Mouse (Mus musculus) intestine, embryonic 16.5 days (tissue): ENCODE measurements at regions not wholly inside any gene's neighbourhood (a gene's known extent, or its start where the extent isn't known, plus 50 kb on each side); places are given as distances from the start of the nearest gene placed in this dataset.

ENCODE experiments used
- ATAC-seq: fragments of 200-750 bp; cut with Nextera tagmentation; 2 replicates; pipeline ENCODE4 v1.8.0; 2017; ENCODE audit warnings: moderate TSS enrichment, moderate library complexity
- H3K27ac ChIP-seq: fragments of 300-500 bp; sonication (generic); 2 replicates; pipeline ENCODE4 v1.5.1; 2014; ENCODE audit warnings: mild to moderate bottlenecking, low read length
- H3K27me3 ChIP-seq: fragments of 300-500 bp; sonication (generic); replicated peaks from 2 replicates; pipeline ENCODE4 v1.6.1; 2014; ENCODE audit warnings: low read length, control low read depth, mixed read lengths; ENCODE audit not compliant: control insufficient read depth, insufficient read depth
- H3K36me3 ChIP-seq: fragments of 300-500 bp; sonication (generic); 2 replicates; pipeline ENCODE4 v1.6.1; 2014; ENCODE audit warnings: low read length, control low read depth; ENCODE audit not compliant: control insufficient read depth, insufficient read depth
- H3K4me1 ChIP-seq: fragments of 300-500 bp; sonication (generic); 2 replicates; pipeline ENCODE4 v1.6.1; 2014; ENCODE audit warnings: low read length, control low read depth, mixed read lengths; ENCODE audit not compliant: control insufficient read depth, insufficient read depth
- H3K4me2 ChIP-seq: fragments of 300-500 bp; sonication (generic); 2 replicates; pipeline ENCODE4 v1.6.1; 2014; ENCODE audit warnings: low read depth, low read length, control low read depth
- H3K4me3 ChIP-seq: fragments of 300-500 bp; sonication (generic); 2 replicates; pipeline ENCODE4 v1.5.1; 2014; ENCODE audit warnings: mild to moderate bottlenecking, low read length
- H3K9ac ChIP-seq: fragments of 300-500 bp; sonication (generic); 2 replicates; pipeline ENCODE4 v1.6.1; 2014; ENCODE audit warnings: low read depth, low read length
- H3K9me3 ChIP-seq: fragments of 300-500 bp; sonication (generic); 2 replicates; pipeline ENCODE4 v1.6.1; 2016; ENCODE audit warnings: low read length, control low read depth; ENCODE audit not compliant: control insufficient read depth
- WGBS: fragments of 180-500 bp; shearing (Covaris S2); extraction: QIAGEN DNeasy Blood & Tissue Kit; methylation state at CpG from one replicate; pipeline ENCODE4 v1.1.7; 2014; 5-methylcytosine and 5-hydroxymethylcytosine counted together

GRCm38 (mm10) chr12:106220071-106220470, 210.0 kb downstream of the Vrk1 start:
- H3K36me3 ChIP-seq = no peaks in the 10 kb centered on the region
- WGBS = 15% methylated on average over 3 of the region's 3 CpGs
- no peak overlapping the region for H3K9ac ChIP-seq
- H3K9me3 ChIP-seq = no peaks in the 10 kb centered on the region
- no peaks in the 10 kb centered on the region for H3K27me3 ChIP-seq
- H3K27ac ChIP-seq = no peak overlapping the region
- H3K4me2 ChIP-seq = no peak overlapping the region
- no peaks in the 10 kb centered on the region for H3K4me1 ChIP-seq
- ATAC-seq = no peak
- H3K4me3 ChIP-seq = no peak overlapping the region

GRCm38 (mm10) chr12:106226276-106226675, 216.2 kb downstream of the Vrk1 start:
- H3K27ac ChIP-seq = no peak overlapping the region
- no peak overlapping the region for H3K9ac ChIP-seq
- no peaks in the 10 kb centered on the region for H3K36me3 ChIP-seq
- H3K9me3 ChIP-seq = no peaks in the 10 kb centered on the region
- no peaks in the 10 kb centered on the region for H3K4me1 ChIP-seq
- 44% methylated on average over 7 of the region's 7 CpGs for WGBS
- no peak for ATAC-seq
- no peak overlapping the region for H3K4me3 ChIP-seq
- no peak overlapping the region for H3K4me2 ChIP-seq
- no peaks in the 10 kb centered on the region for H3K27me3 ChIP-seq

DNA sequence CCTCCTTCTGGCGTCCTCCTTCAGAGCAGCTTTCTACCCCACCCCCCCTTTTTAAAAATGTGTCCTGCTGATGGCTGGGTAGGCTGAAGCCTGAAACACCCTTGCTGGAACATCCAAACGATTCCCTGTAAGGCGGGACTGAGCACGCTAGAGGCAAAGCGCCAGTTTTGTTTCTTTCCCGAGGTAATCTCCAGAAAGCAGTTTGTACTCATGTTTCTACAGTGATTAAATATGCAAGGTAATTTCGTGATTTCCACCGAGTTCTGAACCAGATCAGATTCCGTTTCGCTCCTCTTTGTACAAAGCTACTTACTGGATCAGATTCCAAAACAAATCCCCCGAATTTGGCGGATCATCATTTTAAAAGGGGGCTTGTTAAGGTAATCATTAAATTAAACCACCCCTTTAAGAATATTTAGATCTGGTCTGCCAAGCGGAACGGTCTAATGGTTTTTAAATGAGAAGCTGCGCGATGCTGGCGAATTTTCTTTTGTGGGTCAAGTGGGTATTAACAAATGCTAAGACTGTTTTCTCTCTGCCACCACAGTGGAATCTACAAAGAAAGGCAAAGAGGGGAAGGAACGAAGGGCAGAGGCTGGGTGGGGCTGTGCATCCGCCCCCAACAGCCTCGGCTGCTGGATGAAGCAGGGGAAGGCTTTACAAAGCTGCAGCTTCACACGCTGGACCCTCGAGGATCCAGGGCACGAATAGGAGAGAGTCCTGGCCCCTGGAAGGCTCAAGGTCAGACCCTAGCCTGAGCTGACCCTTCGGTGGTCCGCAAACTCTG, 216.9 kb downstream of the Vrk1 start:
- no peak overlapping the region for H3K4me2 ChIP-seq
- WGBS = 25% methylated on average over 25 of the region's 25 CpGs

GRCm38 (mm10) chr12:106227563-106227840, 217.5 kb downstream of the Vrk1 start:
- Histone ChIP-seq H3K4me3 (no peak overlapping the region), H3K27me3 (no peaks in the 10 kb centered on the region), H3K9ac (no peak overlapping the region), H3K27ac (no peak overlapping the region), H3K9me3 (no peaks in the 10 kb centered on the region), H3K4me1 (no peaks in the 10 kb centered on the region), H3K4me2 (no peak overlapping the region), H3K36me3 (no peaks in the 10 kb centered on the region)
- no peak for ATAC-seq
- WGBS = 34% methylated on average over 8 of the region's 8 CpGs

More for the DNA sequence above, 216.9 kb downstream of the Vrk1 start:
- Histone ChIP-seq H3K27me3 (no peaks in the 10 kb centered on the region), H3K9me3 (no peaks in the 10 kb centered on the region), H3K4me3 (no peak overlapping the region), H3K9ac (no peak overlapping the region), H3K36me3 (no peaks in the 10 kb centered on the region), H3K4me1 (no peaks in the 10 kb centered on the region), H3K27ac (no peak overlapping the region)
- ATAC-seq = no peak

GRCm38 (mm10) chr12:106245178-106245840, 235.3 kb downstream of the Vrk1 start:
- 57% methylated on average over 10 of the region's 10 CpGs for WGBS
- H3K36me3 ChIP-seq = no peaks in the 10 kb centered on the region
- no peak overlapping the region for H3K9ac ChIP-seq
- H3K4me1 ChIP-seq = no peaks in the 10 kb centered on the region
- no peaks in the 10 kb centered on the region for H3K27me3 ChIP-seq
- no peak overlapping the region for H3K4me3 ChIP-seq
- no peaks in the 10 kb centered on the region for H3K9me3 ChIP-seq
- ATAC-seq = no peak
- H3K27ac ChIP-seq = no peak overlapping the region
- no peak overlapping the region for H3K4me2 ChIP-seq

- H3K9me3 ChIP-seq = no peaks in the 10 kb centered on the region
- ATAC-seq = no peak
- 85% methylated on average over 7 of the region's 7 CpGs for WGBS
These were observed 263.6 kb downstream of the Vrk1 start for GRCm38 (mm10) chr12:106273591-106273990.

DNA sequence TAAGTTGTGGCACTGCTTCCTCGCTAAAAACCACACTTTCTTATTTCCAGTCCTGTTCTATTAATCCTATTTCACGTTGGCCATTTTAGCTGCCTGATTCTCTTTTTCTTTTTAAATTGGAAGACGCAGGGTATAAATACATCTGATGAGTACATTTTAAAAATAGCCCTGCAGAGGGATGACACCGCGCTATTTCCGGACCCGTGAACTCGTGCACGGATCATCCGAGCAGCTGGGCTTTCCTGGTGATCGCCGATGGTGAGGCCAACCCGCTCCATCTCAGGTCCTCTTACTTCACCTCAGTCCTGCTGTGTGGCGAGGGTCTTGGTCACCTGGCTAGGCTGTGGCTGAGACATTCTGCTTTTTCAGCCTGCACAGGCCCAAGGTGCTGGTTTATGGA, 267.9 kb downstream of the Vrk1 start:
- no peak for ATAC-seq
- Histone ChIP-seq H3K27ac (no peak overlapping the region), H3K36me3 (no peaks in the 10 kb centered on the region), H3K4me3 (no peak overlapping the region), H3K9ac (no peak overlapping the region), H3K27me3 (no peaks in the 10 kb centered on the region), H3K4me1 (no peaks in the 10 kb centered on the region), H3K4me2 (no peak overlapping the region), H3K9me3 (no peaks in the 10 kb centered on the region)
- WGBS = 89% methylated on average over 14 of the region's 14 CpGs

More at GRCm38 (mm10) chr12:106273591-106273990, 263.6 kb downstream of the Vrk1 start:
- Histone ChIP-seq H3K4me1 (no peaks in the 10 kb centered on the region), H3K4me3 (no peak overlapping the region), H3K36me3 (no peaks in the 10 kb centered on the region), H3K9ac (no peak overlapping the region), H3K4me2 (no peak overlapping the region), H3K27ac (no peak overlapping the region), H3K27me3 (no peaks in the 10 kb centered on the region)

DNA sequence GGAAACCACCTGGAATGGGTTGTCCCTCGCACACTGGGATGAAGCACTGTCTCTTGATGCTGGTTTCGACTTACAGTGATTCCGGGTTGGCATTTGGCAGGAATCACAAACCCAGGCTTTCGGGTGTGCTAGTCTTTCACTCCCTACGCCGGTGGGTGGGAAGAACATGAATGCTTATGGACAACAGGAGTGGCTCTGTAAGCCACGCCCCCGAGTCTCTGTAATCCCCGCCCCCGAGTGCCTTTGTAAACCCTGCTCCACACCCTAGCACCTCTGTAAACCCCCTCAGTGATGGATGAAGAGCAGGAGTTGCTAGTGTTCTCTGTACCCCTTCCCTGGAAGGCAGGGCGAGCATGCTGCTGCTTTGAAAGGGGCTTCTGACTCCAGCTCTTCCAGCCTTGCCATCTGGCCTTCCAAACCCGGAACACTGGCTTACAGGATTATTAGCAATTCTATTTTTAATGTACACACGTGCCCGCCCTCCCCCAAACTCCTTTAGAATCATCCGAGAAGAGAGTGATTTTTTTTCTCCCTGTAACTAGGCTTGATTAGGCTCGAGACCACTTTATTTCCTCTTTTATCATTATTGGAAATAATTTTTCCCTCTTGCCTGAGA, 272.6 kb downstream of the Vrk1 start:
- no peaks in the 10 kb centered on the region for H3K36me3 ChIP-seq
- no peak overlapping the region for H3K4me2 ChIP-seq
- no peak overlapping the region for H3K27ac ChIP-seq
- no peak for ATAC-seq
- H3K9me3 ChIP-seq = no peaks in the 10 kb centered on the region
- H3K9ac ChIP-seq = no peak overlapping the region
- no peaks in the 10 kb centered on the region for H3K4me1 ChIP-seq
- no peaks in the 10 kb centered on the region for H3K27me3 ChIP-seq
- no peak overlapping the region for H3K4me3 ChIP-seq
- WGBS = 61% methylated on average over 16 of the region's 16 CpGs

DNA sequence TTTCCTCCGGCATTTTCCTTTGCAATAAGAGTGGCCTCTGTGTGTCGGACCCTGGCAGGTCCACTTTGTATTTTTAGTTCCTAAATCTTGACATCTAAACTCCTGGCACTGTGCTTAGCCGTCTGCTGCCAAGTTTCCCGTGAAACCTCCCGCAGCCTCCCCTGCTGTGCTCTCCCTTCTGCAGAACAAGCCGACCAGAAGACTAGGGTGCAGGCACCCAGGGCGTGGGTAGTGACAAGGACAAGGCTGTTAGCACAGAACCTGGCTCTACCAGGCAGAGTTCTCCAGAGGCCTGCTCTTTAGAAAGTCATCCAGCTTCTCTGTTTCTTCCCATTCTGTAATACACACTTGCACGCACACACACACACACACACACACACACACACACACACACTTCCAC, 274.8 kb downstream of the Vrk1 start:
- H3K9me3 ChIP-seq = no peaks in the 10 kb centered on the region
- H3K9ac ChIP-seq = no peak overlapping the region
- no peaks in the 10 kb centered on the region for H3K4me1 ChIP-seq
- no peak for ATAC-seq
- H3K36me3 ChIP-seq = no peaks in the 10 kb centered on the region
- no peak overlapping the region for H3K4me2 ChIP-seq
- H3K27ac ChIP-seq = no peak overlapping the region
- no peaks in the 10 kb centered on the region for H3K27me3 ChIP-seq
- 87% methylated on average over 8 of the region's 8 CpGs for WGBS
- no peak overlapping the region for H3K4me3 ChIP-seq
